Mouse (Mus musculus) urinary bladder, adult 2 months (tissue): Measurements from ENCODE around the gene Runx1. TPM values are rescaled to one million over a fixed set of nuclear protein-coding genes. Genes with fewer than 3 reads are reported as not detected.

Experiments used
- DNase-seq: peaks from one replicate; pipeline ENCODE4 v3.0.0; 2022; ENCODE audit warnings: low spot score
- polyA plus RNA-seq: library from polyadenylated mRNA; depleted of rRNA; stranded (reverse); fragments of >200 nt; gene quantifications from 2 replicates; pipeline ENCODE4 v1.2.3, GENCODE M21; 2012; rRNA removed

Runx1 gene
- polyA plus RNA-seq, result 8.6 and 13.5 TPM in 2 replicates

DNA sequence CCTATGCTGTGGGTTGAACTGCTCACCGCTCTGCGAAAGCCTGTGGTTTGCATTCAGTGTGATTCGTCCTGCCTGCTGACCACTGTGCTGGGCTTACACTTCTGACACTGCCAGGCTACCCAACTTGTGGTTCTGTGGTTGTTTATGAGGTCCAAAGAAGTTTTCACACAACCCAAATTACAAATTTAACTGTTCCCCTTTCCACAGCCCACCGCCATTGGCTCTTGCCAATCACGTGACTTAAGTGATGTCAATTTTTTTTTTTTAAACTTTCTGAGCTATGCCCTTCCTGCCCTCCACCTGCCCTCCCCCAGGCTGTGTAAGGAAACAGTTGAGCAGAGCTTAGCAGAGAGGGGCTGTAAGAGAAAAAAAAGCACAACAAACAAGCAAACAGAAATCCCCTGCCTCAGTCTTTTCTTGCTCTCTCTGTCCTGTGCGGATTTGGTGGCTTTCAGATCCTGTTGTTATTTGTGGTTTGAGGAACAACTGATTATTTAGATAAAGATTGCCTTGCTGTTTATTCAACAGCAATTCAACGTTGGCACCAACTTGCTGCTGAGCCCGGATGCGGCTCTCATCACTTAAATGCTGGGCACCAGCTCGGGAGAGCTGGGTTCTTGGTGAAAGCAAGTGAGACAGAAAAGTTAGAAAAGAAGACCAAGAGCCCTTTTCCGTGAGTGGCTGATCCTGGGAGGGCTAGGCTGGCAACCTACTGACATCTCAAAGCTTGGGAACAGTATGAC is at the start of gene Runx1:
Gene Runx1, minus strand, starts transcription at position 242 of the 743 bp plus-strand sequence.
- no peak for DNase-seq

DNA sequence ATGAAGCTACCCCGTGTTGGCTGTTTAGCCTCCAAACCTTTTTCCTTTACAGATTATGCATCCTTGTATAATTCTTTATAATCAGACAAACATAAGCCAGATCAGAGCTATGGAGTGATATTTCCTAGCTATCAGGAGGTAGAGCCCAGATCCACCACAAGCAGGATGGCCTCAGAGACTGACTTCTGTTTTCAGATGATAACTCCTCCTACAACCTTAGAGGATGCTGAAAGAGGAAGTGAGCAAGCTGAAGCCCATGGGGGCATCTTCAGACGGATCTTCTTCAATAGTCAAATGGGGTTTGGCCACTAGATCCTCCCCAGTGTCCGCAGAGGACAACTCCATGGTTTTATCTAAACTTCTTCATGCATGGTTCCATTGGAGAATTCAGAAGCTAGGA is 48.1 kb upstream of the Runx1 start:
- no peak for DNase-seq

DNA sequence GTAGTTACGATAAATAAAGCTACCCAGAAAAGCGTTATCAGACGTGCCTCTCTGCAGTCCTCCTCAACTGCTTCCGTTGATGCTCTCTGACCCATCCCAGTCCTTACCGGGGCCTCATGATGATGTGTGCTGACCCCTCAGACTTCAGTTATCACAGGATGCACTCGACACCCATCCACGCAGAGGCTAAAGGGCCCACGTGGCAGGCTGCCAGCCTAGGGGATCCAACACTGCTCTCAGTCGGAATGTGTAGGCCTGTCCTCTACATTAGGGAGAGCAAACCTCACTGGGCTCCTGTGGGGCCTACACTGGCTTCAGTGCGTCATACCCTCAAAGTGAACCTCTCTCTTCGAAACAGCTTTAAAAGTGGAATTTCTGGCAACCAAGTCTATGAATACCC is 45.8 kb upstream of the Runx1 start:
- no peak for DNase-seq

DNA sequence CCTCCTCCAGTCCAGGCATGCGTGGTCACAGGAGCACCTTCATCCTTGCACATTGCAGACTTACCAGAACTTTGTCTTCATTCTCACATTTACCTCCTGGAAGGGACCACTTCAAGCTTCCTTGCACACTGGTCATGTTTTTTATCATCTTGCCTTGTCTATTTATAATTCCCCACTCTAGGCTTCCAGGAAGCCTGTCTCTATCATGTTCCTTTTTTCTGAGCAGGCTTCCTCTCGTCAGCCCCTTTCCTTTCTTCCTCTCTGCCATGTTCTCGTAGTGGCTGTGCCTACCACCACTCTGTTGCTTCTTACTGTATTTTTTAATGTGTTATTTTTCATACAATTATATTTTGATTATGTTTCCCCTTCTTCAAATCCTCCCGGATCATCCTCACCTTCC is 42.6 kb upstream of the Runx1 start:
- no peak for DNase-seq

DNA sequence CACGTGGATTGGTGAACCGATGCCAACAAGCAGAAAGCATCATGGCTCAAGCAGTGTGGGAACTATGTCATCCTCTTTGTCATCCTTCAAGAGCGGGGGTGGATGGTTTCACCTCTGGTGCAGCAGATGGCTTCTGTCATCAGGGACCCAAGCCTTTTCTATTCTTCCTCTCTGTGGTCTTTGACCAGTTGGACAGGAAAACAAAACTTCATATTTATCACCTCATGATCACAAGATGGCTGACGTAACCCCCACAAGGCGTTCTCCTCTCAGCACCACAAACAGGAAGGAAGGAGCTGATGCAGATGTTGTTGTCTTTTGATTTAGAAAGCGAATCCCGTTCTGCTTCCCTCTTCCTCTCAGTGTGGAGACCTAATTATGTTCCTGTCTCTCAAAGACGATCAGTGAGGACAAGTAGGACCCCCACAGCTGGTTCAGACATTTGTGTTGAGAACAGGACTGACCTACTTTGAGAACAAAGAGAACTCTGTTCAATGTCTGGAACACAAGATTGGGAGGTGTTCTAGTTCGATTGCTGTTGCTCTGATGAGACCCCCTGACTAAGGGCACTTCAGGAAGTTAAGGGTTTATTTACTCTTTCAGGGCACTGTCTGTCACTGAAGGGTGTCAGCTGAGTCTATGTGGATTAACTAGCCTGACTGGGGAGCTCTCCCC is 41.4 kb upstream of the Runx1 start:
- no peak for DNase-seq

DNA sequence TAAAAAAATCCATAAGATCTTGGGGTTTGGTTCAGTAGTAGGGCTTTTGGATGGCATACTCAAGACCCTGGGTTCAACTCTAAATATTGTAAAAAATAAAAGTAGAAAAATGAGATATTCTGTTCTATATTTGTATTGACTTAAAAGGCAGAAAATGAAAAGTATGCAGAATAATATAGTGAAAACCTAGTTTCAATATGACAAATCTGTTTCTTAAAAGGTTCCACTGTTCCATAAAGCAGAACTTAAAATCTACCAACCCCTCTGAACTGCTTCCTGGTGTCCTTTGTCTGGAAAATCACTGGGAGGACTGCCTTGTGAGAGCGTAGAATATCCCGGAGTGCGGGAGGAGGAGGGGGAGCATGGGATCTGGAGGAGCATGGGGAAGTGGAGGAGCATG is 39.4 kb upstream of the Runx1 start:
- no peak for DNase-seq

DNA sequence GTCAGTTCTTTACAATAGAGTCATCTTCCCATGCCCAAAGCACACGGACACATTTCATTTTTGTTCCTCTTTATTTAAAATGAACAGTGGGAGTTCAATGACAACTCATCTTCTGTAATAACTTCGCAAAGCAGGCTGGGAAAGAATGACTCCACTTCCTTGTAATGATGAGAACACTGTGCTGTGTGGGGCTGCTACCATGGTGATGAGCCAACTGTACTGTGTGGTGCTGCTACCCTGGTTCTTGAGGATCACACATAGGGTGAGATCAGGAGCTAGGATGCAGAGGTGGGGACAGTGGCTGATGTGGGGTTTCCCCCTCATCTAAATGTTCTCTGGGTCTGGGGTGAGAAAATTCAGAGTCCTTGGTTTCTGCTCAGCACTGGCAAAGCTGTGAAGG is 38.2 kb upstream of the Runx1 start:
- DNase-seq, result no peak

DNA sequence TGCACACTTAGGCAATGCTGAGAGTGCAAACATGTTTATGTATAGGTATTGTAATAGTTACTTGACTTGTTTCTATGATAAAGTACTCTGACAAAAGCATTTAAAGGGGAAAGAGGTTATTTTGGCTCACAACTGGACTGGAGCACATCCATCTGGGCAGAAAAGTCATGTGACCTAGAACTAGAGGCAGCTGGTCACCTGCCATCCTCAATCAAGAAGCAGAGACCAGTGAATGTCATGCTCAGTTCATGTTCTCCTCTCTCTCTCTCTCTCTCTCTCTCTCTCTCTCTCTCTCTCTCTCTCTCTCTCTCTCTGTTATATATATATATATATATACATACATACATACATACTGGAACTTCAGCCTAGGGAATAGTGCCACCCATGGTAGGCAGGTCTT is 37.2 kb upstream of the Runx1 start:
- no peak for DNase-seq

DNA sequence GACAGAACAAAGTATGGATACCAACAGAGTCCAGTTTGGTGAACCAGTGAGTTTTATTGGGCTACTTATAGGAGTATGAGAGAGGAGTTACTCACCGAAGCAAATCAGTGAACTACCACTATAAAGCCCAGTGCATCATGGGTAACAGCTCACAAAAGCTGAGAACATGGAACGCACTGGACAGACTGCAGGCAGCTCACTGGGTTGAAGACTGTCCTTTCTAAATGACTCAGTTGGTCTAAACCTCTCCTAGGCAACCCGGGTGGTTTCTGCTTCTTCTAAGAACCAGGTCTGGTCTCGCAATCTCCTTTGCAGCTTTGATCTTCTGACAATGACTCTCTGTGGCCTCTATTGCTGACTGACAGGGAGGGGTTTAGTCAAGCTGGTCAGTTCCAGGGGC is 36.5 kb upstream of the Runx1 start:
- no peak for DNase-seq

DNA sequence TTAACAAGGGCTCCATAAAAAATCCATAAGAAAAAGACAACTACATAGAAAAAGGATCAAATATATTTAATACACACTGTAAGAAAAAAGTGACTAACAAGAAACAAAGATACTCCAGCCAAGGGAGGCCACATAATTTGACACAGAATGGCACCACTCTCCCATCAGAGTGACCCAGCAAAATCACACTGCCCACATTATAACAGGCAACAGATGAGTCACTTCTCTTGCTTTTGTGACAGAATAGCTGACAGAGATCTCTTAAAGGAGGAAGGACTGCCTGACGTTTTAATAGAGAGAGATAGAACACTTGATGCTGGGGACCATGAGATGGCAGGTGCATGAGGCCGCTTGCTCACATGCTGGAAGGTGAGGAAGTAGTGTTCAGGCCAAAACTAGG is 35.6 kb upstream of the Runx1 start:
- no peak for DNase-seq

DNA sequence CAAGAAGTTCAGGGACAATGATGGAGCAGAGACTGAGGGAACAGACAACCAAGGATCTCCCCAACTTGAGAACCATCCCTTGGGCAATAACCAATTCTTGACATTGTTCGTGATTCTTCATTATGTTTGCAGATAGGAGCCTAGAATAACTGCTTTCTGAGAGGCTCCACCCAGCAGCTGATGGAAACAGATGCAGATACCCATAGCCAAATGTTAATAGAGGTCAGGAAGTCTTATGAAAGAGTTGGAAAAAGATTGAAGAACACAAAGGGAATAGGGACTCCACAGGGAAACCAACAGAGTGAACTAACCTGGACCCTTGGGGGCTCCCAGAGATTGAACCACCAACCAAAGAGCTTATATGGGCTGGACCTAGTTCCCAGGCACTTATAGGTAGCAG is 34.7 kb upstream of the Runx1 start:
- no peak for DNase-seq

DNA sequence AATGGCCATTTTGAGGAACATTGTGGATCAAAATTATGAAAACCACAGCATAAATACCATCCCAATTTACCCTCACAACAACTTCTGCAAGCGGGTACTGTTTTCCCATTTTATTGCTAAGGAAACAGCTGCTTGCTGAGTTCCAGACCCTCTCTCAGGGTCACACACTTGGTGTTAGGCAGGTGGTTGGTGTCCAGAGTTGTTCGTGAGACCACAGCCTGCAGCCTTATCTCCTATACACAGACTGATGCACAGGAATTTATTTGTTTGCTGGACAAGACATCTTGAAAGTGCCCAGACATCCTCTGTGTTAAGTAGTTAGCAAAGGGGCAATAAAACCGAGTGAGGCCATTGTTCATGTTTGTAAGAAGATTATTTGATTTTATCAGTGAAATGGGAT is 30.8 kb upstream of the Runx1 start:
- DNase-seq, result no peak

DNA sequence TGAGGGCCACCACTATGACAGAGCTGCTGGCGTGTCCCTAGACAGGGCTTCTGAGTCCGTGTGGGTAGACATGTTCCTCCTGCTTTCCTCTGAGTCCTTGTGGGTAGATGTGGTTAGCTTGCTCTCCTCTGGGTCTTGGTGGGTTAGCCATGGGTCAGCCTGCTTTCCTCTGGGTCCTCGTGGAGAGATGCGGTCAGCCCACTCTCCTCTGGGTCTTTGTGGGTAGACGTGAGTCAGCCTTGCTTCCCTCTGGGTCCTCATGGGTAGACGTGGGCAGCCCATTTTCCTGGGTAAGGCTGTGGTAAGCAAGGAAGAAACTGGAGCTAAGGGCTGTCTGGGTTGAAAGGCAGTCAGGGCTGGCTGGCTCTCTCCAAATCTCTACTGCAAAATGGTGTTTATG is 26.3 kb upstream of the Runx1 start:
- no peak for DNase-seq

DNA sequence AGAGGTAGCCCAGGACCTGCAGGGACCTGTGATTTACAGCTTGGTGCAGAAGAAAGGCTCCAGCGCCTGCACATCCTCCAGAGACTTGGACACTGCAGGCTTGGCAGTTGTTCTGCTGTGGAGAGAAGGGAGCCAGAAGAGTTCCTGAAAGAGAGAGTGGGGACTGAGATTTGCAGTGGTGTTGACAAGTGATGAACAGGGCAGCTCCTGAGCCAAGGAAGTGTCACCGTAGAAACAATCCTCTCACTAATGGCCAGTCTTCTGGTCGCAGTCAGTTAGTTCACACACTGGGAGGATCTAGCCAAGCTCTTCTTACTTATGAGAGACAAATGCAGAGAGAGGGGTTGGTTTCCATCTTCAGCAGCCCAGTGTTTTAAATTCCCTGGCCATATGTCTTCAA is 24.5 kb upstream of the Runx1 start:
- DNase-seq, result no peak

DNA sequence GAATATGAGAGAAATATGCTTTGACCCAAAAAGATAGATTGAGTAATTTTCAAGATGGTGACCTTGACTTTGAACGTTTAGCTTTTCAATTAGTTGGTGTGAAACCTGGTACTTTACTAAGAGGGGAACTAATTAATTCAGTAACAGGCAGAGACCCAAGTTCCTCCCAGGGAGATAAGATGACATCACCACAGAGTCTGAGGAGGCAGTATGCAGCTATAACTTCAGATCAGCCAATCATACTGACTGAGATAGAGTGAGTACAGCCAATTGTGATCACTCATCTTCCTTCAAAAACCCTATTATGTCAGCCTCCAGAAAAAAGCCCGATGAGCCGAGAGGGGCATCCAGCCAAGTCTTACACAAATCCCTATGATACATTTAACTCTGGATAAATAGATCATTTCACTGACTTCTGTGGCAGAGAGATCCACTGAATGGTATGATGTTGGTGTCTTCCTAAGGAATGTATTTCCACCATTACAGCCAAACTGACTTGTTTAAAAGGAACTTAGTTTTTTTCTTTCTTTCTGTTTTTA is 21.9 kb upstream of the Runx1 start:
- no peak for DNase-seq

DNA sequence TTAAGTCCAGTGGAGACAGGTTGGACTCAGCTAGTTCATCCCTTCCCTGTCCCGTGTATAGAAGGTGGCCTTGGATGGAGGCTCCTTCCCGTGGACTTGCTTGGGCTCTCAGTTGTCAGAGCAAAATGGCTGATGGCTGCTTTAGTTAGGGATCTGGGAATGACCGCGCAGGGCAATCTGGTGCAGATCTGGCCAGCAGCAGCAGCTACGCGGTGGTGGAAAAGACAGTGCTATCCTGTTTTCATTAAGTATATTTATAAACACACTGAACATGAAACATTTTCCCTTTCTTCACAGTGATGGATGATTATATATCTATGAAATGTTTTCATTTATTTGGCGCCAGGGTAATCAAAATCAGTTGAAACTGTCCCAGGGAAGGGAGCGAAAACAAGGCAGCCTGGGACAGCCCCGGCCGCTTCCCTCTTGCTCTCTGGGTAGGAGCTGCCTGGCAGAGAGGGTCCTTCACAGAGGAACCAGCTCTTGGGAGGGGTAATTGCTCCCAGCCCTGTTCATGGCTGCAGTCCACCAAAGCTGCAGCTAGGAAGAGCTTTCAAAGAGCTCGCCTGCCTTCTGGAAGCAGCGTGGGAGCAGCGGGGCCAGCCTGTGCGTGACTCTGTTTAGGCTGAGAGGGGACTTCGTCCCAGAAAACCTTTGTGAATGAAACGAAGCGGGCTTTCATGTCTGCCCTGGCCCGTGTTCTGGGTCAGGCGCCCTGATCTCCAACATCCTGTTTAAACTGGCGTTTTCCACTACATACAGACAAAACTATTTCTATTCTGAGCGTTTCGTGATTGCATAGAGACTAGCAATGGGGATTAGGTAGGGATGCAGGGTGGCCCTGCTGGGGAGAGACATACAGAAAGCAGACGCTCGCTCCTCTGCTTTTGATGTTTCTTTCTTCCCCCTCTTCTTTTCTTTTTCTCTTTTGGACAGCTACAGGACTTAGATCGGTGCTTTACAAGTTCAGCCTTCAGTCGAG is 19.6 kb upstream of the Runx1 start:
- DNase-seq, result no peak

DNA sequence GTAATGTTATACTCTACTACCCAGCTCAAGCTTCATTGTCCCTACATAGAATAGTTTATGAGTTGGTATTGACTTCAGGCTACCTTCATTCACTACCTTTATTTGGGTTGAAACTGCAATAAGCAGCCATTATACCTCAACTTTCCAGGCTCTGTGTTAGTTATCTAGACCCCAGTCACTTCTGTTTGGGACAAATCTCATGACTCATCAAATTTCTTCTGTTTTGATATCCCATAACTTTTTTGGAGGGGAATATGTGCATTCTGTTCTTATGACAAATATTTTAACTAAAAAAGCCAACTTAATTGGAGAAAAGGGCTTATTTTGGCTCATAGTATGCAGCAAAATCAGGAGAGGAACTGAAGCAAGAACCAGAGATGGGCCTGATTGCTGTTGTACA is 12.8 kb upstream of the Runx1 start:
- DNase-seq, result no peak

DNA sequence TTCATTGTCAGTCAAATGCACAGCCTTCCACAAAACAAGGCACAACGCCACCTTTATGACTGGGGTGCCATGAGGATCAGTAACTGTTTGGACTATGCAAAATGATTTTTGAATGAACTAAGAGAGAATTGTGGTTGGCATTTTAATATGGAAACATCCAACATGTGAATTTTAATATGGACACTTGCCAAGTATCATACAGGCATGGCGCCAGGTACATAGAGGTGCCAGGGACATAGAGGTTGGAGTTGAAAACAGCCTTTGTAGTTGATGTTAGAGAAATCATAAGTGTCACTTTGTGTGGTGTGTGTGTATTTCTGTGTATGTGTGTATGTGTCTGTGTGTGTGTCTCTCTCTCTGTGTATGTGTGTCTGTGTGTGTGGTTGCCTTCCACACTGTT is 5.4 kb upstream of the Runx1 start:
- DNase-seq, result no peak

DNA sequence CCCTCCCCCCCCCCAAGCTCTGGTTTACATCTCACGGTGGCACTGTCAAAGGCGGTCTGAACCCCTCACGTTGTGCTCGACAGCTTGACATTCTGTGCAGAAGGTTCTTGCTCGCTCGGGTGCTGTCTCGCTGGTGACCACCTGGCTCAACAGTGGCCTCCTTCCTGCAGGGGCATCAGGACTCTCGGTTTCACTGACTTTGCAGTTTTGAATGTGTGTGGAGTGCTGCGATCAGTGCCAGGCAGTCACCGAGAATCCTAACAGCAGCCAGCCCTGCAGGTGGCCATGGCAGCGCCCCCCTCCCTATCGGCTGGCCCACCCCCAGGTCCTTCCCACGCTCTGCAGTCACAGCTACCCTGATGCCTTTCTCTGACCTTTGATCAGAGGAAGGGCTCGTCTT is 4.5 kb upstream of the Runx1 start:
- no peak for DNase-seq

DNA sequence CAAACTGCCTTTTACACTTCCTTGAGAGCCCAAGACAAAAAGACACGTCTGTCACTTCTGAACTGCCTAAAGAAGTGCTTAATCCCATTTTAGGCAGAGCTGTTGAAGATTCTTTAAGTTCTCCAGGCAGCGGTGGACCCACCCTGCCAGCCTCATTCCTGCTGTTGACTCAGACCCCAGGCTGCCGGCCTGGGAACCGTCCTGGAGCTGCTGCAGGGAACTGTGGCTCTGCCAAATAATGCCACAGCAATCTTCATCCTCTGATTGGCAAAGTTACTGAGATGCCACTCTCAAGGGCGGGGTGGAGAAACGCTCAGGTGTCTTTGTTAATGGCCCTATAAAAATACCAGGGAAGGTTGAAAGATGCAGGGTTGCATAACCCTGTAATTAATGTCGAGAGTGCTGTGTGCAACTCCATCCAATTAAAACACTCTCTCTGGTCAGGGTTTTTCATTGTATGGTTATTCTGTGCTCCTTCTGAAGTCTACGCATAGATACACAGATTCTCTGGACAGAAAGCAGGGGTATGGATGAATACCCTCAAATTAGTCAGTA is 2.4 kb upstream of the Runx1 start:
- no peak for DNase-seq

DNA sequence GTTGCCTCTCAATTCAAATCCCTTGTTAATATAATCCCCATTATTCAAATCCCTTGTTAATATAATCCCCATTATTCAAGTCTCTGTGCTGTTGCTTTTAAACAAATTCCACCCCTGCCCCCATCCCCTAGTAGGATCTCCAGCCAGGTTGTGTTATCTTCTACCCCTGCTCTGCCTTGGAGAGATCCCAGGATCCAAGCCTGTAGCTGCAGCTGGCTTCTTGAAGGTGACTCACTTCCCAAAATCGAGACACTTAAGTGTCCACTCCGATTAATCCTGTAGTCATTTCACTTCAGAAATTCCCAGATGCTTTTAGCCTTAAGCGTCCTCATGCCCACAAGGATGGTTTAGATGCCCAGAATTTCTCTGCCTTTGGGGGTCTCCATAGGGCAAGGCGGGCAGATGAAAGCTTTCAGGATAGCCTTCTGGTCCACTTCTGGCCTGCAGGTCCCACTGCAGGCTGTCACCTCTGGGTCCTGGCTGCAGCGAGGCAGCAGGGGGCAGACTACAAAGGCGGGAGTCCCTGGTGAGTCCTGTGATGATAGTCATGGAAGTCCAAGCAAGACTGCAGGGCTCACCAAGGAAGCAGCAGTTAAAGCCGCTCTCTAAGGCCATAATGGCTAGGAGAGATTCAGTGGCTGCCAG is 1.8 kb upstream of the Runx1 start:
- DNase-seq, result no peak
